Mouse (Mus musculus) mouse embryonic stem cell (cell line): Measurements from ENCODE around the gene Parg.
"Not testable (repeated sequence)": the region's sequence is repeated elsewhere in the genome, so short reads cannot be mapped to it uniquely, and the experiment has no call there.

ENCODE experiments used
- in situ Hi-C, 2 experiments: fragments of 300-500 bp; cut with MboI; formaldehyde crosslinking; loops; 1 replicate in 1 of 2; 3 replicates in 1 of 2; pipeline ENCODE4 v1.14.3; 2019 to 2020; ENCODE audit warnings: low sequenced_read_pairs in 2 of 2, low pct_unique_long_range_greater_than_20kb in 1 of 2, mixed read lengths in 1 of 2; ENCODE audit not compliant: unreplicated experiment in 1 of 2

Gene Parg

GRCm38 (mm10) chr14:32170137-32170536 lies 31.6 kb upstream of the Parg start:
- in situ Hi-C loops, result loop anchor here in 1 of 2 experiments (5.0 kb wide), 1 partner anchor 63 kb away; no protein-coding TSS in a partner anchor

- in situ Hi-C loops, result no loop called here
Measured at GRCm38 (mm10) chr14:32175310-32175709, 26.4 kb upstream of the Parg start.

- in situ Hi-C loops, result not testable (repeated sequence)
Measured at GRCm38 (mm10) chr14:32176590-32176989, 25.2 kb upstream of the Parg start.

DNA sequence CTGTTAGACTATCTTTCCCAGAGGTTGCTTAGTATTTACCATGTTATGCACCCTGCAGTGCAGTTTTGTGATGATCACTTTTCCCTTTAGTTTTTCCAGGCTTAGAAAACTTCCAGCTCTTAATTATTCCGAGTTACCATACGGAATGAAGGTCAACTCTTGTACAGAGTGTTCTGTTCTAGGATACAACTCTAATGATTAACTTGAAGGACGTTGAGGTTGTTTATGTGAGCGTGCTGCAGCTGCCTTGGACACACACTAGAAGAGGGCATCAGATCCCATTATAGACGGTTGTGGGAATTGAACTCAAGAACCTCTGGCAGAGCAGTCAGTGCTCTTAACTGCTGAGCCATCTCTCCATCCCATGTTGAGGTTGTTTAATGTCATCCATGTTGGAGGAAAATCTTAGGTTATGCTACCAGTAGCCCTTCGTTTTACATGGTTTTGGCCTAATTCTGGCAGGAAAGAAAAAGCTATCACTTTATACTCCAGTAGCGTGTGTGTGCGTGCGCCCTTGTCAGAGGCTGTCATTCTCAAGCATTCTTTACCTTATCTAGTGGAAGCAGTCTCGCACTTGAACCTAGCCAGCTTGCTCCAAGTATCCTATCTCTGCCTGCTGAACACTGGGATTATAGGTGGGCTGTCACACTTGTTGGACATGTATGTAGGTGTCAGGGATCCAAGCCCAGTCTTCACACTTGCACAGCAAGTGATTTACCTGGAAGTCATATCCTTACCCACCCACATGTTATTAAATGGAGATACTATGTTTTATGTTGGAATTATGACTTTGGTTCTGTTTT lies 22.2 kb upstream of the Parg start:
- in situ Hi-C loops, result no loop called here

DNA sequence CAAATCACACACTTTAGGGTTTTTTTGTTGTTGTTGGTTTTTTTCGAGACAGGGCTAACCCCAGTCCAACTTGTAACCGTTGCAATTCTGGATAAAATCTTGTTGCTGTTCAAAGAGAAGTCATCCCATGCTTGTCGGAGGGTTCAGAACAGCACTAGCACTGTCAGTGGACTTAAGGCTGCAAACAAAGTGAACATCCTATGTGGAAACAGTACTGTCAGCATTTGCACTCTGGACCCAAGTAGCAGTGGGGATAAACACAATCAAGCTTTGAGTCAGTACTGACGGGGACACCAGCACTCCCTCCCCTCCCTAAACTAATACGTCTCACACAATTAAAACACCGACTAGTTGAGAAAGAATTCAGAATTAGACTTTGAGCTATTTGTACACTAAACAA lies 20.9 kb upstream of the Parg start:
- in situ Hi-C loops, result no loop called here

GRCm38 (mm10) chr14:32183846-32184245 lies 17.9 kb upstream of the Parg start:
- in situ Hi-C loops, result no loop called here

DNA sequence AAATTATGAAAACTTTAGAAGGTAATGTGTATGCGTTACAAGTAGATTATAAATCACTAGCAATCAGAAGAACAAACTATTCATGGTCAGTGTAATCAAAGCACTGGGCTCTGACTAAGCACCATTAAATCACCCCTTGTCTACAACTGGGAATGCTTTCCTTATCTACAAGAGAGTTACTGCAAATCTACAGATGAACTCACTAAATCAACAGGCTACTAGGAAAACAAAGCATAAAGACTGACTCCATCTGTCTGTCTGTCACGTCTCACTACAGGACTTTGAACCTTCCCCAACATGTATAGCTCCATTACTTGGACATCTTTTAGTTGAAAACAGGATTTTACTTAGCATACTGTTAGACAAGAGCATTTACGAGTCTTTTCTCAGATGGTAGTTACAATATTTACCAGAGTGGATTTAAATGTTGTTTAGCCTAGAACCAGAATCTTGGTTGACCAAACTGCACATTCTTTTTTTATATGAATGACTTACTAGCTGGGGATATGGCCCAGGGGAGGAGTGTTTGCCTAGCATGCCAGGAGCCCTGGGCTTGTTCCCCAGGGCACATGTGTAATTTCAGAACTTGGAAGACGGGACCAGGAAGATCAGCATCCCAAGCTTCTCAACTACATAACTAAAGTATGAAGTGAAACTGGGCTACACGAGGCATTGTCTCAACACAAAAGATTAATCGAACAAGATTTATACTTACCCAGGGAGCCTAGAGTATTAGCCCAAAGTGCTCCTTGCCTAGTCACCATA lies 10.9 kb upstream of the Parg start:
- in situ Hi-C loops, result loop anchor here in 1 of 2 experiments (10.0 kb wide), 1 partner anchor 86 kb away; no protein-coding TSS in a partner anchor

DNA sequence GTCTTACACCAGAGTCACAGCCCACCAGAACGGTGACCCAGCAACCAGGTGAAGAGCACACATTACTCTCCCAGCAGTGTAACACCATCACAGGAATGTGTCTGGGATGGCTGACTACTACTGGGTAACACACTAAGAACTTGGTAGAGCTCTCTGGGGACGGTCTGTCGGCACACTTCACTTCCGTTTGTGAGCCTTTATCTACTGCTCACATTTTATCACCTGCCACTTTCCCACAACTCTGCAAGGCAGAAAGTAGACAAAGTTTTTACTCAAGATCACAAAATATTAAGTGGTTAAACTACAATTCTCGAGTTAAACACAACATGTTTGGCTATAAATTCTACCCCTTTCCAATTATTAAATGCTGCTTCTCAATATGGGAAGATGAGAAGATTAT lies 9.8 kb upstream of the Parg start:
- in situ Hi-C loops, result loop anchor here in 1 of 2 experiments (10.0 kb wide), 1 partner anchor 87 kb away; no protein-coding TSS in a partner anchor

DNA sequence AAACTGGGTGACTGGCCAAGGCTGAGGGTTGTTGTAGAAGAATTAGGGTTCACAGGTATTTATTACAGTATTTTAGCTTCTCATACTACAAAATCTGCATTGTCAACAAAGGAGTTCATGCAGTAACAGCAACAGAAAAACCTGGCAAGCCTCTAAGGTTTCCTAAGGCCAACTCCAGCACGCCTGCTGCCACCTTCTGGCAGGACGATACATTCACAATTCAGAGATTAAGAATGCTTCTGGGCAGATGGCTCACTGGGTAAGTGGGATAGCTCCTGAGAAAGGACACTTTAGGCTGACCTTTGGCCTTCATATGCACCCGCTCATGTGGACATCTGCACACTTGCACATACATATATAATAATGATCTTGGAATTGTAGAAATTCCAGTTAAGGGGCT lies 9.3 kb upstream of the Parg start:
- in situ Hi-C loops, result loop anchor here in 1 of 2 experiments (10.0 kb wide), 1 partner anchor 88 kb away; no protein-coding TSS in a partner anchor

GRCm38 (mm10) chr14:32193557-32193956 lies 8.2 kb upstream of the Parg start:
- in situ Hi-C loops, result loop anchor here in 1 of 2 experiments (10.0 kb wide), 1 partner anchor 89 kb away; no protein-coding TSS in a partner anchor

DNA sequence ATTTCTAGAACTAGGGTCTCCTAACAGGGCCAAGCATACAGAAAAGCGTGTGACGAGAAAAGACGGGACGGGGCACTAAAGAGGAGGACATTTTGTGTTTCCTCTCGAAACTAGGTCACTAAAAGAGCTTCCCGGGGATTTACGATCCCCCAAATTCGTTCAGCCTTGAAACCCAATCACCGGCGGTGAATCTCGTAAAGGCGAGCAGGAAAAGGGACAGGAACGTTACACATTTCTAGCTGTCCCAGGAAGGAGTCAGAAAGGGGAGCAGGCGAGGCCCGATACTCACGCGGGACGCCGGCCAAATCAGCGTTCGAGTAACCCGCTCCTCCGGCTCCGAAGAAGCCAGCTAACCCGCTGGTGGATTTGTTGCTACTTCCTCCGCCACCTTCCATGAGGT lies 395 bp upstream of the Parg start:
- in situ Hi-C loops, result no loop called here

DNA sequence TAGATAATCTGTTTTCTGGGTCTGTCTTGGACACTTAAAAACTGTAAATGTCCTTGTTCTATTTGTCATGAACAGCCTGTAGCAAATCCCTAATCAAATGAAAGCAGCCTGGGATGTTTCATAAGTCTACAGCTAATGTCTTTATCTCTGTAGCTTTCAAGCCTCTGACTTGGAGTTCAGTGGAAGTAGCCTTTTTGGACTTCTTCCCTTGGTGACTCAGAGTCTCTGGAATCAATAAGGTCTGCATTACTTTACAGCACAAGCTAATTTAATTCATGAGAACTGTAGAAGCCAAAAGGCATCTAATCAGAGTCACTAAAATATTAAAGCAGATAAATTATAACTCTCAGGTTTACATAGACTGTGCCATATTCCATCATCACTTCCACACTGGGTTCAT lies 24.9 kb downstream of the Parg start:
- in situ Hi-C loops, result no loop called here

DNA sequence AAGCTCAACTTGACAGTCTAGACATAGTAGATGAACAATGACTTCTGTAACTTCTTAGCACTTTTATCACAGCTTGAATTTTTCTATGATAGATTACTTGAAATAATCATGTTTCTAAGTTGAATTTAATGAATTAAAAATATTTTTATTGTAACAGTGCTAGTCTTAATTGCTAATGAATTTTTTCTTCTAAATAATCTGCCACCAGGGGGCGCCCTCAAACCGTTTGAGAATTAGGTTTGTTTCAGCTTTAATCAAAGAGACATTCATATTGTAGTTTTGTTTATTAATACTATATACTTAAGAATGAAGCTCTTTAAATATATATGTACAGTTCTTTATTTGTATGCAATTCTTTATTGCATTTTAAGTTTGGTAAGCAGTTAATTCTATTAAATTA lies 27.2 kb downstream of the Parg start:
- in situ Hi-C loops, result no loop called here

DNA sequence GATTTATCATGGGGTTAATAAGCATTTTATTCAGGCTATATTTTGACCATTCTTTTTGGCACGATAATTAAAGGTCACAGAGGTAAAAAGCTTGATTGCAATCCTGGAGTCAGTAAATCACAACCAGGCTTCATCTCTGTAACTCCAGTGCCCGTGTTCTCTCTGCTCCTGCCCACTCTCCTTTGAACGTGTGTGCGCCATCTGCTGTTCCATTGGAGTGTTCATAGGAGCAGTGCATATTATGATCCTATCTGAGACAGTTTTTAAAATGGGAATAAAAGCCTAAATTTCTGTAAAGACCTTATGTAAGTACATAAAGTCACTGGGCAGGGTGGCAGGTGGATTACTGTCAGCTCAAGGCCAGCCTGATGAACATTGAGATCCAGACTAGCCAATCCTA lies 40.7 kb downstream of the Parg start:
- in situ Hi-C loops, result loop anchor here in 1 of 2 experiments (10.0 kb wide), 1 partner anchor 232 kb away; no protein-coding TSS in a partner anchor

DNA sequence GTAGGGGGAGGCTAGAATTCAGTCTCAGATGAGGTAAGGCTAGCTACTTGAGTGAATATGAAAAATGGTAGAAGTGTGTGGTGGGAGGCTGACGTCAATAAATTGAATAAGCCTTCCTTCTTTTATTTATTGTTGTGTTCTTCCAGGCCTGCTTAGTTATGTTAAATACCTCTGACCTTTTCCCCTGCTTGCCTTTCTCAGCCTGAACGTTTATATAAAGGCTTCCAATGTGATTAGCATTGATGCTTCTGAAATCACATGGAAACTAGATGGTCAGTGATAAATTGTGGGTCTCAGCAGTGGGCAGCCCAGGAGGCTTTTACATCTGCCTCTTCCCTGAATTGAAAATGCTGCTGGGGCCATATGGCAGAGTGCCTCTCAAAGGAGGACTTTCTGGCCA lies 44.3 kb downstream of the Parg start:
- in situ Hi-C loops, result loop anchor here in 1 of 2 experiments (10.0 kb wide), 1 partner anchor 229 kb away; no protein-coding TSS in a partner anchor

DNA sequence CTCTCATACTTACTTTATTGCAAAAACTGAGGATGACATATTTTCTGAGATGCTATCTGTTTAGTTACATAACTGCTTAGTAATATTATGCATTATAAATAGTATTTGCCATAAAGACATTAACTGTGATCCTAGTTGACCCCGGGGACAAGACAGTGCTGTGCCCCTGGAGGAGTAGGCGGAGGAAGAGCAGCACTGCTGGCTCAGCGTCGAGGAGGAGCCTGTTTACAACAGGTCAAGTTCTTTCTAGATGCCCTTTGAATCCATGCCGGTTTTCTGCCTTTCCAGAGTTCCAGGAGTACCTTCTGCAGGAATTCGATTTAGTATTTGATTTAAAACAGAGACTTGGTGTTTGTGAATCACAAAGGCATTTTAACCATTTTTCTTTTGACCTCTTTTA lies 47.9 kb downstream of the Parg start:
- in situ Hi-C loops, result loop anchor here in 1 of 2 experiments (10.0 kb wide), 1 partner anchor 225 kb away; no protein-coding TSS in a partner anchor

DNA sequence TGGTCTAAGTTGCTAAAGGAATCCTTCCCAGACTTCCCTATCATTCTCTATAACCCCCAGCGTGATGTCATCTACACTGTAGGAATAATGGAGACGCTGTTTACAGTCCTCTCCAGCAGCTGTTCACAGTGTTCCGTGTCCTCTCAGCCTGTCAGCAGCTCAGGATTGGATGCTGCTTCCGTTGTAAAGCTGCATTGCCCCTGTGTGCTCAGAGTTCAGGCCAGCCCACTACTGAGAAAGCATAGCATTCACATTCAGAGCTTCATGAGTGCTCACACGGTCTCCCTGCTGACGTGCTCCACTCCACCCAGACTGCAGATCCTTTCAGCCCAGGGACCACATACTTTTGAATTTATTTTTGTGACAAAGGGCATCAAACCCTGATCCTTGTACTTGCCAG lies 59.1 kb downstream of the Parg start:
- in situ Hi-C loops, result no loop called here

GRCm38 (mm10) chr14:32261741-32262140 lies 60.0 kb downstream of the Parg start:
- in situ Hi-C loops, result no loop called here

DNA sequence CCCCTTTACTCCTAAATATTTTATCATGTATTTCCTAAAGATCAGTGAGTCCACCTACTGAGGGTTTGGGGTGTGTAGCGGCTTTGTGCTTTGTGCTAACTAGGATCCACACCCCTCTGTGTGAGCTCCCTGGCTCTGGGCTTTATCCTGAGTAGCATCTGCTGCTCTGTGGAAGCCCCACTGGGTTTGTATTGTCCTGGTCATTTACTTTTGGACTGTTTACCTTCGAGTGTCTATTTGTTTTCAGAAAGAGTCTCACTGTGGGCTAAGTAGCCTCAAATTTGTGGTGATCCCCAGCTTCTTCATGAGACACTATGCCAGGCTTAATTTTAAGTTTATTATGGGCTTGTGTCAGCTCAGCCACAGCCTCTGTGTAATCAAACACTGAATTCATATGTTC lies 67.2 kb downstream of the Parg start:
- in situ Hi-C loops, result no loop called here
